Mouse (Mus musculus): Measurements from ENCODE around the gene Lrtm2.

GRCm38 (mm10) chr6:119372237-119372636 is 41.7 kb upstream of the Lrtm2 start:
- TF ChIP-seq CTCF (IDR thresholded peaks at IDR 0.05; ENCODE audit: extremely low read depth, insufficient read depth, low read length): no peak
- no peak for TF ChIP-seq POLR2A (IDR thresholded peaks at IDR 0.05; ENCODE audit: extremely low read depth, insufficient read depth, low read length)

Data from cortical plate, adult 2 months (tissue).